In genomic region chr2:38578602-38579521, GRCm38 (mm10) we compare ENCODE assay signal across 9 mouse cellular contexts.
DNase-seq lines count a peak whose midpoint lies in the region; ATAC-seq and TF ChIP-seq lines count a peak whose summit lies in the region.
"Had no signal": no experiment of that assay in that cellular context is flagged by ENCODE, and none has a peak within 500 bp of the region (broad histone marks: within the 10 kb centered on the region; RNA-seq: fewer than 3 reads in every experiment).

No protein-coding gene starts in this region.

- H3K27me3 ChIP-seq in forebrain, embryonic 15.5 days, result no peaks in the 10 kb centered on the region
- no peaks in the 10 kb centered on the region for H3K27me3 ChIP-seq in lung, embryonic 15.5 days

- WGBS in forebrain, embryonic 15.5 days, result 54% methylated on average over 13 of the region's 13 CpGs
- 42% methylated on average over 13 of the region's 13 CpGs for WGBS in lung, embryonic 15.5 days

- H3K27ac ChIP-seq in gastrocnemius, adult 2 months, result no peak overlapping the region
- H3K27ac ChIP-seq in forebrain, embryonic 15.5 days (replicated peaks), result peak overlapping the region; percentile 80
- H3K27ac ChIP-seq in lung, embryonic 15.5 days, result peak overlapping the region; percentile 74

- H3K36me3 ChIP-seq in forebrain, embryonic 15.5 days, result no peaks in the 10 kb centered on the region
- peaks cover 43% of the 10 kb centered on the region for H3K36me3 ChIP-seq in lung, embryonic 15.5 days

- TF ChIP-seq CTCF in gastrocnemius, adult 2 months (IDR thresholded peaks at IDR 0.05), result no peak

- H3K4me3 ChIP-seq in gastrocnemius, adult 2 months, result no peak overlapping the region
- no peak overlapping the region for H3K4me3 ChIP-seq in forebrain, embryonic 15.5 days
- H3K4me3 ChIP-seq in lung, embryonic 15.5 days, result no peak overlapping the region
- H3K4me3 ChIP-seq: megakaryocyte, embryonic 14.5 days had no signal

- ATAC-seq in forebrain, embryonic 15.5 days (replicated peaks), result peak; percentile 71
- peak; percentile 88 for ATAC-seq in lung, embryonic 15.5 days (ENCODE audit: borderline replicate concordance, extremely low read depth, low FRiP score, low TSS enrichment)
- ATAC-seq in erythroid progenitor cell, adult 5-6 weeks (replicated peaks; ENCODE audit: low FRiP score, poor library complexity, severe bottlenecking), result no peak

- H3K9me3 ChIP-seq in forebrain, embryonic 15.5 days, result no peaks in the 10 kb centered on the region
- H3K9me3 ChIP-seq in lung, embryonic 15.5 days, result no peaks in the 10 kb centered on the region
- H3K9me3 ChIP-seq: megakaryocyte, embryonic 14.5 days had no signal

- DNase-seq in gastrocnemius, postnatal 14 days, result peak; percentile 29
- DNase-seq in gastrocnemius, adult 2 months, result no peak
- peak; percentile 47 for DNase-seq in right cerebral cortex, adult 18-20 months
- no peak for DNase-seq in B cell, adult 2 months
- no peak for DNase-seq in urinary bladder, adult 2 months (ENCODE audit: low spot score)

- H3K4me2 ChIP-seq in forebrain, embryonic 15.5 days (replicated peaks), result no peak overlapping the region
- no peak overlapping the region for H3K4me2 ChIP-seq in lung, embryonic 15.5 days

- intact Hi-C loops in gastrocnemius, postnatal 14 days (cut with DNase I; ENCODE audit: low total_unique reads), result no loop called here
- intact Hi-C loops in gastrocnemius, adult 2 months (cut with DNase I), result no loop called here

- no peak overlapping the region for H3K9ac ChIP-seq in forebrain, embryonic 15.5 days (replicated peaks)
- H3K9ac ChIP-seq in lung, embryonic 15.5 days, result no peak overlapping the region

- peaks cover 23% of the 10 kb centered on the region for H3K4me1 ChIP-seq in forebrain, embryonic 15.5 days
- peaks cover 23% of the 10 kb centered on the region for H3K4me1 ChIP-seq in lung, embryonic 15.5 days

Comparison
In these comparisons a context has a peak if more than half of its experiments do, and no peak if none do; other contexts are left out.
1. DNase-seq: peak in gastrocnemius, postnatal 14 days (single experiment) and right cerebral cortex, adult 18-20 months (single experiment); none in gastrocnemius, adult 2 months (single experiment), B cell, adult 2 months (0 of 2) and urinary bladder, adult 2 months (single experiment).